In genomic region chr6:52231885-52232567, GRCm38 (mm10) we compare ENCODE assay signal across 14 mouse cellular contexts. TPM values are rescaled to one million over a fixed set of nuclear protein-coding genes. Genes with fewer than 3 reads are reported as not detected.
DNase-seq lines count a peak whose midpoint lies in the region; ATAC-seq and TF ChIP-seq lines count a peak whose summit lies in the region.
"Had no signal": no experiment of that assay in that cellular context is flagged by ENCODE, and none has a peak within 500 bp of the region (broad histone marks: within the 10 kb centered on the region; RNA-seq: fewer than 3 reads in every experiment).

No protein-coding gene starts in this region.

- WGBS in hindbrain, embryonic 11.5 days: under 1% methylated on average over 18 of the region's 18 CpGs
- WGBS in hindbrain, postnatal 0 days: 1% methylated on average over 18 of the region's 18 CpGs
- WGBS in intestine, postnatal 0 days: 3% methylated on average over 18 of the region's 18 CpGs
- WGBS in limb, embryonic 12.5 days: 2% methylated on average over 18 of the region's 18 CpGs

- peak; percentile 61 for DNase-seq in hindbrain, embryonic 11.5 days (ENCODE audit: low spot score)
- no peak for DNase-seq in hindbrain, postnatal 0 days (ENCODE audit: low spot score)
- DNase-seq in R1 (ENCODE audit: low read depth, low spot score): peak; percentile 52
- no peak for DNase-seq in B cell, adult 2 months
- no peak for DNase-seq in adrenal gland, postnatal 25 days
- DNase-seq: heart, postnatal 4 days; lung, adult 2 months had no signal

- H3K4me1 ChIP-seq in hindbrain, embryonic 11.5 days (replicated peaks; ENCODE audit: control insufficient read depth, insufficient read depth, low read length): 0 out of 2 replicates have a peak, but pooled peaks cover 3% of the 10 kb centered on the region
- H3K4me1 ChIP-seq in hindbrain, postnatal 0 days (ENCODE audit: insufficient read depth, low read length): no peaks in the 10 kb centered on the region
- no peaks in the 10 kb centered on the region for H3K4me1 ChIP-seq in intestine, postnatal 0 days (replicated peaks; ENCODE audit: control insufficient read depth, insufficient read depth, low read length)
- peaks cover 23% of the 10 kb centered on the region for H3K4me1 ChIP-seq in limb, embryonic 12.5 days (replicated peaks)
- H3K4me1 ChIP-seq: midbrain, embryonic 15.5 days had no signal

- no peak overlapping the region for H3K4me3 ChIP-seq in hindbrain, embryonic 11.5 days (ENCODE audit: low read depth, low read length)
- no peak overlapping the region for H3K4me3 ChIP-seq in hindbrain, postnatal 0 days (ENCODE audit: low read length)
- peak overlapping the region; percentile 32 for H3K4me3 ChIP-seq in intestine, postnatal 0 days (ENCODE audit: low read depth, low read length)
- peak overlapping the region; percentile 99 for H3K4me3 ChIP-seq in limb, embryonic 12.5 days (replicated peaks)
- H3K4me3 ChIP-seq: midbrain, embryonic 15.5 days had no signal

- no peak for ATAC-seq in hindbrain, embryonic 11.5 days (ENCODE audit: low FRiP score)
- ATAC-seq in hindbrain, postnatal 0 days: no peak
- no peak for ATAC-seq in intestine, postnatal 0 days
- ATAC-seq in limb, embryonic 12.5 days (ENCODE audit: insufficient number of reproducible peaks, insufficient read depth, low FRiP score, low TSS enrichment, low read depth): no peak
- ATAC-seq: forebrain, embryonic 16.5 days; midbrain, embryonic 15.5 days had no signal

- H3K36me3 ChIP-seq in hindbrain, embryonic 11.5 days (ENCODE audit: control insufficient read depth, insufficient read depth, low read length): no peaks in the 10 kb centered on the region
- no peaks in the 10 kb centered on the region for H3K36me3 ChIP-seq in hindbrain, postnatal 0 days (ENCODE audit: insufficient read depth, low read length)
- H3K36me3 ChIP-seq in intestine, postnatal 0 days (ENCODE audit: control insufficient read depth, insufficient read depth): no peaks in the 10 kb centered on the region
- peaks cover 59% of the 10 kb centered on the region for H3K36me3 ChIP-seq in limb, embryonic 12.5 days
- H3K36me3 ChIP-seq: midbrain, embryonic 15.5 days had no signal

- H3K27ac ChIP-seq in hindbrain, embryonic 11.5 days (ENCODE audit: low read depth, low read length): no peak overlapping the region
- no peak overlapping the region for H3K27ac ChIP-seq in hindbrain, postnatal 0 days
- H3K27ac ChIP-seq in intestine, postnatal 0 days (ENCODE audit: low read depth, low read length): no peak overlapping the region
- peak overlapping the region; percentile 100 for H3K27ac ChIP-seq in limb, embryonic 12.5 days
- H3K27ac ChIP-seq: midbrain, embryonic 15.5 days had no signal

- H3K9me3 ChIP-seq in hindbrain, embryonic 11.5 days (ENCODE audit: control insufficient read depth, low read length): no peaks in the 10 kb centered on the region
- no peaks in the 10 kb centered on the region for H3K9me3 ChIP-seq in hindbrain, postnatal 0 days (ENCODE audit: low read length)
- no peaks in the 10 kb centered on the region for H3K9me3 ChIP-seq in intestine, postnatal 0 days (ENCODE audit: control insufficient read depth)
- no peaks in the 10 kb centered on the region for H3K9me3 ChIP-seq in limb, embryonic 12.5 days
- H3K9me3 ChIP-seq: midbrain, embryonic 15.5 days had no signal

- H3K9ac ChIP-seq in hindbrain, embryonic 11.5 days (ENCODE audit: low read depth, low read length): no peak overlapping the region
- no peak overlapping the region for H3K9ac ChIP-seq in hindbrain, postnatal 0 days (replicated peaks; ENCODE audit: low read length)
- H3K9ac ChIP-seq in intestine, postnatal 0 days (ENCODE audit: low read depth, low read length): no peak overlapping the region; the same call in 1 of the 2 replicates
- H3K9ac ChIP-seq in limb, embryonic 12.5 days (replicated peaks): peak overlapping the region; percentile 100
- H3K9ac ChIP-seq: midbrain, embryonic 15.5 days had no signal

- H3K27me3 ChIP-seq in hindbrain, embryonic 11.5 days (ENCODE audit: control insufficient read depth, insufficient read depth, low read length): peaks cover 93% of the 10 kb centered on the region
- peaks cover 94% of the 10 kb centered on the region for H3K27me3 ChIP-seq in hindbrain, postnatal 0 days (ENCODE audit: insufficient read depth, low read length)
- H3K27me3 ChIP-seq in intestine, postnatal 0 days (replicated peaks; ENCODE audit: control insufficient read depth, insufficient read depth, low read length): peaks cover 97% of the 10 kb centered on the region
- H3K27me3 ChIP-seq in limb, embryonic 12.5 days: peaks cover 3% of the 10 kb centered on the region; the same call in 1 of the 2 replicates

- TF ChIP-seq CTCF in hindbrain, postnatal 0 days (IDR thresholded peaks at IDR 0.05; ENCODE audit: low read depth): no peak
- no peak for TF ChIP-seq CTCF in intestine, postnatal 0 days (IDR thresholded peaks at IDR 0.05; ENCODE audit: low read depth)

- H3K4me2 ChIP-seq in hindbrain, embryonic 11.5 days (replicated peaks; ENCODE audit: low read depth, low read length): no peak overlapping the region
- H3K4me2 ChIP-seq in hindbrain, postnatal 0 days (ENCODE audit: low read depth, low read length): no peak overlapping the region
- H3K4me2 ChIP-seq in intestine, postnatal 0 days (replicated peaks; ENCODE audit: low read depth): peak overlapping the region; percentile 35; the same call in 1 of the 2 replicates
- peak overlapping the region; percentile 96 for H3K4me2 ChIP-seq in limb, embryonic 12.5 days
- H3K4me2 ChIP-seq: midbrain, embryonic 15.5 days had no signal

RNA-seq across cellular contexts. Expression of gene Hoxa9, which starts 1.1 kb away (rescaled TPM):
- polyA plus RNA-seq in hindbrain, embryonic 11.5 days (2014; fragmentation: Nextera tagmentation; extraction: Ambion mirVana): 0.25 and 1.1 TPM in 2 replicates
- 0.26 TPM in 1 of 2 replicates, not detected in the other for total RNA-seq in hindbrain, postnatal 0 days (2014; rRNA removed)
- polyA plus RNA-seq in hindbrain, postnatal 0 days (2015; fragmentation: Nextera tagmentation; extraction: Ambion mirVana): 0.18 TPM in 1 of 2 replicates, not detected in the other
- 1.1 and 3.0 TPM in 2 replicates for polyA plus RNA-seq in intestine, postnatal 0 days (2015; fragmentation: Nextera tagmentation; extraction: Ambion mirVana)
- 74.7 and 77.4 TPM in 2 replicates for polyA plus RNA-seq in limb, embryonic 12.5 days (2016; fragmentation: Nextera tagmentation; extraction: Ambion mirVana)
- 0.61 and 1.5 TPM in 2 replicates for total RNA-seq in adrenal gland, postnatal 25 days (2021)
- total RNA-seq: heart, postnatal 4 days; layer of hippocampus, postnatal 10 days had no signal
- polyA plus RNA-seq: forebrain, embryonic 16.5 days; lung, adult 2 months; midbrain, embryonic 15.5 days had no signal

RNA-seq across cellular contexts. Expression of gene Hoxa10, which starts 8.6 kb away (rescaled TPM):
- polyA plus RNA-seq in hindbrain, embryonic 11.5 days (2014; fragmentation: Nextera tagmentation; extraction: Ambion mirVana): not detected in 2 replicates
- total RNA-seq in hindbrain, postnatal 0 days (2014; rRNA removed): not detected in 2 replicates
- polyA plus RNA-seq in hindbrain, postnatal 0 days (2015; fragmentation: Nextera tagmentation; extraction: Ambion mirVana): not detected in 2 replicates
- 0.17 and 7.8 TPM in 2 replicates for polyA plus RNA-seq in intestine, postnatal 0 days (2015; fragmentation: Nextera tagmentation; extraction: Ambion mirVana)
- polyA plus RNA-seq in limb, embryonic 12.5 days (2016; fragmentation: Nextera tagmentation; extraction: Ambion mirVana): 272 and 294 TPM in 2 replicates
- total RNA-seq in adrenal gland, postnatal 25 days (2021): 0.62 TPM in 1 of 2 replicates, not detected in the other
- total RNA-seq: heart, postnatal 4 days; layer of hippocampus, postnatal 10 days had no signal
- polyA plus RNA-seq: forebrain, embryonic 16.5 days; lung, adult 2 months; stomach, embryonic 14.5 days had no signal

RNA-seq across cellular contexts. Expression of gene Hoxa7, which starts 10.4 kb away (rescaled TPM):
- polyA plus RNA-seq in hindbrain, embryonic 11.5 days (2014; fragmentation: Nextera tagmentation; extraction: Ambion mirVana): 0.34 and 1.9 TPM in 2 replicates
- 2.6 and 2.9 TPM in 2 replicates for total RNA-seq in hindbrain, postnatal 0 days (2014; rRNA removed)
- polyA plus RNA-seq in hindbrain, postnatal 0 days (2015; fragmentation: Nextera tagmentation; extraction: Ambion mirVana): 1.3 and 3.9 TPM in 2 replicates
- polyA plus RNA-seq in intestine, postnatal 0 days (2015; fragmentation: Nextera tagmentation; extraction: Ambion mirVana): 5.6 and 6.2 TPM in 2 replicates
- 11.7 and 13.8 TPM in 2 replicates for polyA plus RNA-seq in limb, embryonic 12.5 days (2016; fragmentation: Nextera tagmentation; extraction: Ambion mirVana)
- 12.9 and 18.3 TPM in 2 replicates for total RNA-seq in adrenal gland, postnatal 25 days (2021)
- total RNA-seq: layer of hippocampus, postnatal 10 days had no signal
- polyA plus RNA-seq: forebrain, embryonic 16.5 days; midbrain, embryonic 15.5 days had no signal

RNA-seq across cellular contexts. Expression of gene Hoxa11, which starts 13.6 kb away (rescaled TPM):
- not detected in 2 replicates for polyA plus RNA-seq in hindbrain, embryonic 11.5 days (2014; fragmentation: Nextera tagmentation; extraction: Ambion mirVana)
- total RNA-seq in hindbrain, postnatal 0 days (2014; rRNA removed): not detected in 2 replicates
- not detected in 2 replicates for polyA plus RNA-seq in hindbrain, postnatal 0 days (2015; fragmentation: Nextera tagmentation; extraction: Ambion mirVana)
- polyA plus RNA-seq in intestine, postnatal 0 days (2015; fragmentation: Nextera tagmentation; extraction: Ambion mirVana): 1.1 TPM in 1 of 2 replicates, not detected in the other
- polyA plus RNA-seq in limb, embryonic 12.5 days (2016; fragmentation: Nextera tagmentation; extraction: Ambion mirVana): 88.2 and 96.8 TPM in 2 replicates
- total RNA-seq in adrenal gland, postnatal 25 days (2021): not detected in 2 replicates
- total RNA-seq: adrenal gland, adult 18-20 months; heart, postnatal 4 days; layer of hippocampus, postnatal 10 days had no signal
- polyA plus RNA-seq: forebrain, embryonic 16.5 days; lung, adult 2 months; stomach, embryonic 14.5 days had no signal

RNA-seq across cellular contexts. Expression of gene Gm28308, which starts 18.9 kb away (rescaled TPM):
- not detected in 2 replicates for polyA plus RNA-seq in hindbrain, embryonic 11.5 days (2014; fragmentation: Nextera tagmentation; extraction: Ambion mirVana)
- 0.83 and 2.2 TPM in 2 replicates for total RNA-seq in hindbrain, postnatal 0 days (2014; rRNA removed)
- not detected in 2 replicates for polyA plus RNA-seq in hindbrain, postnatal 0 days (2015; fragmentation: Nextera tagmentation; extraction: Ambion mirVana)
- polyA plus RNA-seq in intestine, postnatal 0 days (2015; fragmentation: Nextera tagmentation; extraction: Ambion mirVana): not detected in 2 replicates
- polyA plus RNA-seq in limb, embryonic 12.5 days (2016; fragmentation: Nextera tagmentation; extraction: Ambion mirVana): 2.1 TPM in 1 of 2 replicates, not detected in the other
- total RNA-seq in adrenal gland, postnatal 25 days (2021): 0.88 and 4.9 TPM in 2 replicates
- total RNA-seq: adrenal gland, adult 18-20 months; heart, postnatal 4 days; layer of hippocampus, postnatal 10 days had no signal
- polyA plus RNA-seq: forebrain, embryonic 16.5 days; midbrain, embryonic 15.5 days; stomach, embryonic 14.5 days had no signal

Comparison
In these comparisons a context has a peak if more than half of its experiments do, and no peak if none do; other contexts are left out.
1. DNase-seq: peak in hindbrain, embryonic 11.5 days (single experiment) and R1 (single experiment); none in hindbrain, postnatal 0 days (single experiment), B cell, adult 2 months (0 of 2) and adrenal gland, postnatal 25 days (single experiment).
2. H3K4me2 ChIP-seq: peak in intestine, postnatal 0 days (single experiment) and limb, embryonic 12.5 days (single experiment); none in hindbrain, embryonic 11.5 days (single experiment) and hindbrain, postnatal 0 days (single experiment).
3. H3K4me3 ChIP-seq: peak in intestine, postnatal 0 days (single experiment) and limb, embryonic 12.5 days (single experiment); none in hindbrain, embryonic 11.5 days (single experiment) and hindbrain, postnatal 0 days (single experiment).
4. RNA of gene Hoxa9, which starts 1.1 kb away (polyA plus RNA-seq): 74.7 to 77.4 TPM in limb, embryonic 12.5 days; 1.1 to 3.0 TPM in intestine, postnatal 0 days, 0.25 to 1.1 TPM in hindbrain, embryonic 11.5 days and 0.18 TPM in hindbrain, postnatal 0 days; every median in the first group is over 10 times any median in the second.
5. RNA of gene Hoxa10, which starts 8.6 kb away (polyA plus RNA-seq): 272 to 294 TPM in limb, embryonic 12.5 days; 0.17 to 7.8 TPM in intestine, postnatal 0 days, not detected in hindbrain, embryonic 11.5 days and not detected in hindbrain, postnatal 0 days; every median in the first group is over 10 times any median in the second.